Mouse (Mus musculus) heart, postnatal 0 days (tissue): ENCODE data around the gene Zfhx3.

ENCODE experiments used
- CTCF ChIP-seq: IDR thresholded peaks from 2 replicates; pipeline ENCODE4 v1.5.1; 2016; ENCODE audit warnings: antibody characterized with exemption, control low read depth, low read depth
- EP300 ChIP-seq: IDR thresholded peaks from 2 replicates; pipeline ENCODE4 v1.6.1; 2016; ENCODE audit warnings: antibody characterized with exemption, low read depth

GRCm38 (mm10) chr8:108838761-108839160 is 896.3 kb downstream of the Zfhx3 start:
- no peak for TF ChIP-seq CTCF
- no peak for TF ChIP-seq EP300
